Mouse (Mus musculus) erythroblast, embryonic 14.5 days (primary cell): Measurements from ENCODE around the gene Slc9a4.

Source experiments
- GATA1 ChIP-seq: IDR thresholded peaks from 2 replicates; pipeline ENCODE4 v1.6.1; 2012; ENCODE audit warnings: low read length, inconsistent platforms, mixed read lengths
- TAL1 ChIP-seq: IDR thresholded peaks from 3 replicates; pipeline ENCODE4 v1.6.1; 2012; ENCODE audit warnings: low read length, inconsistent platforms, mixed read lengths

- TF ChIP-seq GATA1 (no peak), TAL1 (no peak)
These were observed 71.1 kb downstream of the Slc9a4 start for GRCm38 (mm10) chr1:40650803-40651497.
